Mouse (Mus musculus) intestine, postnatal 0 days (tissue): ENCODE results near the gene Zswim5. TPM values are rescaled to one million over a fixed set of nuclear protein-coding genes. Genes with fewer than 3 reads are reported as not detected.

ENCODE experiments used
- ATAC-seq: fragments of 200-750 bp; cut with Nextera tagmentation; 2 replicates; pipeline ENCODE4 v1.8.0; 2017; ENCODE audit warnings: mild to moderate bottlenecking, moderate TSS enrichment, moderate library complexity
- H3K27ac ChIP-seq: fragments of 300-500 bp; sonication (generic); 2 replicates; pipeline ENCODE4 v1.5.1; 2014; ENCODE audit warnings: mild to moderate bottlenecking, low read depth, low read length, moderate library complexity
- H3K27me3 ChIP-seq: fragments of 300-500 bp; sonication (generic); replicated peaks from 2 replicates; pipeline ENCODE4 v1.6.1; 2014; ENCODE audit warnings: low read length, mixed read lengths; ENCODE audit not compliant: control insufficient read depth, insufficient read depth
- H3K36me3 ChIP-seq: fragments of 300-500 bp; sonication (generic); 2 replicates; pipeline ENCODE4 v1.6.1; 2014; ENCODE audit warnings: mild to moderate bottlenecking, moderate library complexity; ENCODE audit not compliant: control insufficient read depth, insufficient read depth
- H3K4me1 ChIP-seq: fragments of 300-500 bp; sonication (generic); replicated peaks from 2 replicates; pipeline ENCODE4 v1.6.1; 2014; ENCODE audit warnings: antibody characterized with exemption, low read length, mixed read lengths; ENCODE audit not compliant: control insufficient read depth, insufficient read depth
- H3K4me2 ChIP-seq: fragments of 300-500 bp; sonication (generic); replicated peaks from 2 replicates; pipeline ENCODE4 v1.6.1; 2014; ENCODE audit warnings: low read depth, mild to moderate bottlenecking, moderate library complexity
- H3K4me3 ChIP-seq: fragments of 300-500 bp; sonication (generic); 2 replicates; pipeline ENCODE4 v1.5.1; 2014; ENCODE audit warnings: low read depth, low read length
- H3K9ac ChIP-seq: fragments of 300-500 bp; sonication (generic); 2 replicates; pipeline ENCODE4 v1.6.1; 2014; ENCODE audit warnings: mild to moderate bottlenecking, low read depth, low read length
- H3K9me3 ChIP-seq: fragments of 300-500 bp; sonication (generic); 2 replicates; pipeline ENCODE4 v1.6.1; 2016; ENCODE audit warnings: mixed run types; ENCODE audit not compliant: control insufficient read depth
- CTCF ChIP-seq: sonication (generic); IDR thresholded peaks from 2 replicates; pipeline ENCODE4 v1.5.1; 2016; ENCODE audit warnings: low read depth, mild to moderate bottlenecking, control low read depth, antibody characterized with exemption, moderate library complexity
- WGBS: fragments of 180-500 bp; shearing (Covaris S2); extraction: QIAGEN DNeasy Blood & Tissue Kit; methylation state at CpG from one replicate; pipeline ENCODE4 v1.1.7; 2014; 5-methylcytosine and 5-hydroxymethylcytosine counted together
- polyA plus RNA-seq: library from polyadenylated mRNA; unstranded; fragments of >200 nt; fragmentation: Nextera tagmentation; extraction: Ambion mirVana; gene quantifications from 2 replicates; pipeline ENCODE4 v1.2.1, GENCODE M21; 2015

Zswim5 gene
- polyA plus RNA-seq, 1 experiment from 2014 or later = 1.9 TPM

DNA sequence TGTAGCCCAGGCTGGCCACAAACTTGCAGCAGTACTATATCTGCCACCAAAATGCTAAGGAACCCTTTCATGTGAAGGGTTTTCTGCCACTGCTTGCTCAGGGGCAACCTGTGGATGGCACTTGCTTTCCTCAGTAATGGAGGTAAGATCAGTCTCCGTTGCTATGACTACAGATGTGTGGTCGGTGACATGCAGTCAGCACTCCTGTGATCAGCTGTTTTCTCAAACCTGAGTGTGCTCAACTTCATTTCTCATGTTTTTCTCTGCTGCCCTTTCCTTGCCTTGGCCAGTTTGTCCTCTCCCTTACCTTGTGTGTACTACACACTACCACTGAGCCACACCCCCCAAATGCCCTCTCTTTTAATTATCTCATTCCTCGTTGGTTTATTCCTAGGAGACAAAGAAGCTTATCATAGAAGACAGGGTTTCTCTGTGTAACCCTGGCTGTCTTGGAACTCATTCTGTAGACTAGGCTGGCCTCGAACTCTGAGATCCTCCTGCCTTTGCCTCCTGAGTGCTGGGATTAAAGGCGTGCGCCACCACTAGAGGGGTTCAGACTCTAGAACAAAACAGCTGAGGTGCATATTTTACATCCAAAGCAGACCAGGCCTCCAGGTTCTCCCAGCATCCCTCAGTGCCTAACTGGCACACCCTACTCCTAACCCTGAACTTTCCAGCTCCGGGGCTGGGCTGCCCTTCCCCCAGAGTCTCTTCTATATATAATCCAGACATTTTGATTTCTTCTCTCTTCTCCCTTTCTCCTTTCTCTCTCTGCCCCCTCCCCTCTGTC lies 128.6 kb downstream of the Zswim5 start:
- no peaks in the 10 kb centered on the region for H3K27me3 ChIP-seq
- no peak overlapping the region for H3K4me3 ChIP-seq
- WGBS = 72% methylated on average over 7 of the region's 7 CpGs
- no peaks in the 10 kb centered on the region for H3K9me3 ChIP-seq
- H3K4me2 ChIP-seq = no peak overlapping the region
- H3K36me3 ChIP-seq = peaks cover 40% of the 10 kb centered on the region
- ATAC-seq = no peak
- no peak overlapping the region for H3K27ac ChIP-seq
- H3K9ac ChIP-seq = no peak overlapping the region
- H3K4me1 ChIP-seq = no peaks in the 10 kb centered on the region
- TF ChIP-seq CTCF = peak; percentile 10; the same call in 1 of the 2 replicates

- no peak for TF ChIP-seq CTCF
- H3K36me3 ChIP-seq = peaks cover 27% of the 10 kb centered on the region
- no peaks in the 10 kb centered on the region for H3K4me1 ChIP-seq
- H3K27me3 ChIP-seq = no peaks in the 10 kb centered on the region
- 70% methylated on average over 3 of the region's 3 CpGs for WGBS
- H3K9ac ChIP-seq = no peak overlapping the region
- H3K4me3 ChIP-seq = no peak overlapping the region
- no peak overlapping the region for H3K4me2 ChIP-seq
- H3K9me3 ChIP-seq = no peaks in the 10 kb centered on the region
- no peak overlapping the region for H3K27ac ChIP-seq
- no peak for ATAC-seq
These were observed 129.9 kb downstream of the Zswim5 start for GRCm38 (mm10) chr4:117007058-117007457.

DNA sequence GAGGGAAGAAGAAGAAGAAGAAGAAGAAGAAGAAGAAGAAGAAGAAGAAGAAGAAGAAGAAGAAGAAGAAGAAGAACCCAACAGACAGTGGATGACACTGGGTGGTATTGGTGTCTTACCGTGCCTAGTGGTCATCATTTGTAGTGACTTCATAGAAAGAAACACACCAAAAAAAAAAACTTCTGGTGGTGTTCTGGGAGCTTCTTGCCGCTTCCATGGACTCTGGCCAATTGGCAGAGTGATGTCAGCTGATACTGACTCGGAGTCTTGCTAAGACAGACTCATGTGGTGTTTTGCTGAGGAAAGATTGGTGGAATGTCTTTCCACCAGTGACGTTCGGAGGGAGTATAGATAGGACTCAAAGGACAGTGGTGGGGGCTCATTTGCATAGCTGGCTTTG lies 133.1 kb downstream of the Zswim5 start:
- H3K27me3 ChIP-seq = no peaks in the 10 kb centered on the region
- 79% methylated on average over 5 of the region's 5 CpGs for WGBS
- TF ChIP-seq CTCF = no peak
- no peak overlapping the region for H3K4me3 ChIP-seq
- H3K36me3 ChIP-seq = no peaks in the 10 kb centered on the region
- no peaks in the 10 kb centered on the region for H3K9me3 ChIP-seq
- H3K9ac ChIP-seq = no peak overlapping the region
- no peaks in the 10 kb centered on the region for H3K4me1 ChIP-seq
- no peak overlapping the region for H3K4me2 ChIP-seq
- ATAC-seq = no peak
- H3K27ac ChIP-seq = no peak overlapping the region

DNA sequence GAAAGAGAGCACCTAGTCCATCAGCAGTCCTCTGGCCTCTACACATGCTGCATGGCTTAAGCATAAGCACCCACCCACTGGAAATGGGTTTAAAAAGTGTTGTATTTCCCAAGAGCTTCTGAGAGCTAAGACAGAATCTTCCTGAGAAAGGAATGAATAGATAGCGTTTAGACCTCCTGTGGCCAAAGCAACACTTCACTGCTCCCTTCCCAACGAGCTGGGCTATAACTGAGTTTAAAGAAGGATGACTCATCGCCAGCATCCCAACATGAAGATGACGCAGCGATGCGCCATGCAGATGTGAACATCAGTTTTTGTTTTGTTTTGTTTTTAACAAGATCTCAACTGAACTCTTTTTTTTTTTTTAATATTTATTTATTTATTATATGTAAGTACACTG lies 136.4 kb downstream of the Zswim5 start:
- no peaks in the 10 kb centered on the region for H3K9me3 ChIP-seq
- no peak overlapping the region for H3K4me2 ChIP-seq
- TF ChIP-seq CTCF = no peak
- H3K36me3 ChIP-seq = no peaks in the 10 kb centered on the region
- no peak overlapping the region for H3K27ac ChIP-seq
- H3K27me3 ChIP-seq = no peaks in the 10 kb centered on the region
- no peak overlapping the region for H3K4me3 ChIP-seq
- no peaks in the 10 kb centered on the region for H3K4me1 ChIP-seq
- no peak for ATAC-seq
- 79% methylated on average over 6 of the region's 6 CpGs for WGBS
- no peak overlapping the region for H3K9ac ChIP-seq

GRCm38 (mm10) chr4:117014901-117015415 lies 137.8 kb downstream of the Zswim5 start:
- H3K9me3 ChIP-seq = no peaks in the 10 kb centered on the region
- WGBS = 52% methylated on average over 4 of the region's 4 CpGs
- no peak overlapping the region for H3K9ac ChIP-seq
- H3K27ac ChIP-seq = no peak overlapping the region
- H3K4me3 ChIP-seq = no peak overlapping the region
- H3K4me2 ChIP-seq = no peak overlapping the region
- no peaks in the 10 kb centered on the region for H3K27me3 ChIP-seq
- H3K4me1 ChIP-seq = peaks cover 2% of the 10 kb centered on the region; the same call in 1 of the 2 replicates
- no peak for ATAC-seq
- TF ChIP-seq CTCF = no peak
- no peaks in the 10 kb centered on the region for H3K36me3 ChIP-seq

- Histone ChIP-seq H3K36me3 (peaks cover 5% of the 10 kb centered on the region; the same call in 1 of the 2 replicates), H3K4me3 (no peak overlapping the region), H3K27me3 (no peaks in the 10 kb centered on the region), H3K4me1 (peaks cover 6% of the 10 kb centered on the region; the same call in 1 of the 2 replicates), H3K9ac (no peak overlapping the region), H3K27ac (no peak overlapping the region), H3K9me3 (no peaks in the 10 kb centered on the region), H3K4me2 (no peak overlapping the region)
- 83% methylated on average over 2 of the region's 2 CpGs for WGBS
- no peak for ATAC-seq
- peak; percentile 33 for TF ChIP-seq CTCF
These were observed 140.6 kb downstream of the Zswim5 start for GRCm38 (mm10) chr4:117017738-117018137.
